ENCODE assay signal across 9 mouse cellular contexts in genomic region chr5:114591151-114591561, GRCm38 (mm10). TPM values are rescaled to one million over a fixed set of nuclear protein-coding genes. Genes with fewer than 3 reads are reported as not detected.
DNase-seq lines count a peak whose midpoint lies in the region; ATAC-seq lines count a peak whose summit lies in the region.
"Had no signal": no experiment of that assay in that cellular context is flagged by ENCODE, and none has a peak within 500 bp of the region (broad histone marks: within the 10 kb centered on the region; RNA-seq: fewer than 3 reads in every experiment).

No protein-coding gene starts in this region.

- peaks cover 87% of the 10 kb centered on the region for H3K4me1 ChIP-seq in lung, embryonic 15.5 days
- H3K4me1 ChIP-seq in hindbrain, embryonic 11.5 days (replicated peaks; ENCODE audit: control insufficient read depth, insufficient read depth, low read length) = peaks cover 32% of the 10 kb centered on the region
- peaks cover 84% of the 10 kb centered on the region for H3K4me1 ChIP-seq in midbrain, embryonic 12.5 days

- no peak overlapping the region for H3K4me3 ChIP-seq in lung, embryonic 15.5 days
- no peak overlapping the region for H3K4me3 ChIP-seq in hindbrain, embryonic 11.5 days (ENCODE audit: low read depth, low read length)
- no peak overlapping the region for H3K4me3 ChIP-seq in midbrain, embryonic 12.5 days

- H3K9ac ChIP-seq in lung, embryonic 15.5 days = no peak overlapping the region
- H3K9ac ChIP-seq in hindbrain, embryonic 11.5 days (ENCODE audit: low read depth, low read length) = no peak overlapping the region
- H3K9ac ChIP-seq in midbrain, embryonic 12.5 days (replicated peaks) = peak overlapping the region; percentile 7; the same call in 1 of the 2 replicates

- peak overlapping the region; percentile 39 for H3K27ac ChIP-seq in lung, embryonic 15.5 days
- peak overlapping the region; percentile 79 for H3K27ac ChIP-seq in hindbrain, embryonic 11.5 days (ENCODE audit: low read depth, low read length)
- H3K27ac ChIP-seq in midbrain, embryonic 12.5 days (replicated peaks) = peak overlapping the region; percentile 77
- H3K27ac ChIP-seq: macrophage had no signal

- peak overlapping the region; percentile 32 for H3K4me2 ChIP-seq in lung, embryonic 15.5 days
- no peak overlapping the region for H3K4me2 ChIP-seq in hindbrain, embryonic 11.5 days (replicated peaks; ENCODE audit: low read depth, low read length)
- 0 out of 2 replicates have a peak overlapping the region, but pooled peaks have one; percentile 7 for H3K4me2 ChIP-seq in midbrain, embryonic 12.5 days (replicated peaks)

- no peak for DNase-seq in lung, postnatal 14 days
- DNase-seq in hindbrain, embryonic 11.5 days (ENCODE audit: low spot score) = peak; percentile 36
- no peak for DNase-seq in right cerebral cortex, adult 18-20 months
- DNase-seq in urinary bladder, postnatal 10 days (ENCODE audit: low spot score) = no peak
- DNase-seq: gastrocnemius, postnatal 36 days had no signal

- no peaks in the 10 kb centered on the region for H3K36me3 ChIP-seq in lung, embryonic 15.5 days
- H3K36me3 ChIP-seq in hindbrain, embryonic 11.5 days (ENCODE audit: control insufficient read depth, insufficient read depth, low read length) = no peaks in the 10 kb centered on the region
- peaks cover 19% of the 10 kb centered on the region for H3K36me3 ChIP-seq in midbrain, embryonic 12.5 days

- no peaks in the 10 kb centered on the region for H3K27me3 ChIP-seq in lung, embryonic 15.5 days
- no peaks in the 10 kb centered on the region for H3K27me3 ChIP-seq in hindbrain, embryonic 11.5 days (ENCODE audit: control insufficient read depth, insufficient read depth, low read length)
- H3K27me3 ChIP-seq in midbrain, embryonic 12.5 days = peaks cover 15% of the 10 kb centered on the region

- WGBS in lung, embryonic 15.5 days = 5% methylated on average over 15 of the region's 15 CpGs
- 38% methylated on average over 15 of the region's 15 CpGs for WGBS in hindbrain, embryonic 11.5 days
- 28% methylated on average over 15 of the region's 15 CpGs for WGBS in midbrain, embryonic 12.5 days

- no peaks in the 10 kb centered on the region for H3K9me3 ChIP-seq in lung, embryonic 15.5 days
- H3K9me3 ChIP-seq in hindbrain, embryonic 11.5 days (ENCODE audit: control insufficient read depth, low read length) = no peaks in the 10 kb centered on the region
- H3K9me3 ChIP-seq in midbrain, embryonic 12.5 days = no peaks in the 10 kb centered on the region

- peak; percentile 7; the same call in 1 of the 2 replicates for ATAC-seq in lung, embryonic 15.5 days (ENCODE audit: borderline replicate concordance, extremely low read depth, low FRiP score, low TSS enrichment)
- peak; percentile 8 for ATAC-seq in common myeloid progenitor, adult 5-6 weeks (replicated peaks; ENCODE audit: low read depth, poor library complexity, severe bottlenecking)
- peak; percentile 25; the same call in 1 of the 2 replicates for ATAC-seq in hindbrain, embryonic 11.5 days (ENCODE audit: low FRiP score)
- no peak; the same call in 1 of the 2 replicates for ATAC-seq in midbrain, embryonic 12.5 days (ENCODE audit: low FRiP score, low read depth)

RNA-seq across cellular contexts. Expression of gene Fam222a, which starts 23.3 kb away (rescaled TPM):
- 2.1 TPM in 2 replicates for polyA plus RNA-seq in lung, embryonic 15.5 days (2015; fragmentation: Nextera tagmentation; extraction: Ambion mirVana)
- 0.18 TPM in 1 of 2 replicates, not detected in the other for total RNA-seq in common myeloid progenitor, adult 5-6 weeks (2017)
- polyA plus RNA-seq in hindbrain, embryonic 11.5 days (2014; fragmentation: Nextera tagmentation; extraction: Ambion mirVana) = 4.8 and 6.5 TPM in 2 replicates
- 9.4 and 10.2 TPM in 2 replicates for polyA plus RNA-seq in midbrain, embryonic 12.5 days (2016; fragmentation: Nextera tagmentation; extraction: Ambion mirVana)
